Comparison of ENCODE assay signal across 8 mouse cellular contexts in the genomic region with DNA sequence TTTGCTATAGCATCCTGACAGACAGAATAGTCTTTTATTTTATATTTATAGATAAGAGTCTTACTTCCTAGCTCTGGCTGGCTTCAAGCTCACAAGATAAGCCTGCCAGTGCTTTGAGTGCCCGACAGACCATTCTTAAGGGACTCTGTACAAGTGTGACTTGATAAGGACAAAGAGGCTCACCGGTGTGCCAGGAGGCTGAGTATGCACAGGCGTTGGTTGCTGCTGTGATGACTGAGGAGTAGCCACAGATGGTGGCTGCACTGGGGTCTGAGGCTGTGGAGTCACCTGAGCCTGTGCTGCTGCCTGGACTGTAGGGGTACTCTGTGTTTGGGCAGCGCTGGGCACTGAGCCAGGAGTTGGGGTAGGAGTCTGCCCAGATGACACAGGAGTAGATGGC. TPM values are rescaled to one million over a fixed set of nuclear protein-coding genes. Genes with fewer than 3 reads are reported as not detected.
DNase-seq lines count a peak whose midpoint lies in the region; ATAC-seq lines count a peak whose summit lies in the region.

No protein-coding gene starts in this region.

- no peaks in the 10 kb centered on the region for H3K9me3 ChIP-seq in kidney, embryonic 15.5 days (replicated peaks)
- H3K9me3 ChIP-seq in liver, embryonic 13.5 days (replicated peaks), result no peaks in the 10 kb centered on the region

- H3K27me3 ChIP-seq in kidney, embryonic 15.5 days, result no peaks in the 10 kb centered on the region
- no peaks in the 10 kb centered on the region for H3K27me3 ChIP-seq in liver, embryonic 13.5 days

- peaks cover 94% of the 10 kb centered on the region for H3K36me3 ChIP-seq in kidney, embryonic 15.5 days
- peaks cover 84% of the 10 kb centered on the region for H3K36me3 ChIP-seq in liver, embryonic 13.5 days

- no peak overlapping the region for H3K4me3 ChIP-seq in kidney, embryonic 15.5 days (replicated peaks)
- H3K4me3 ChIP-seq in liver, embryonic 13.5 days (replicated peaks), result no peak overlapping the region

- H3K4me1 ChIP-seq in kidney, embryonic 15.5 days, result no peaks in the 10 kb centered on the region
- H3K4me1 ChIP-seq in liver, embryonic 13.5 days (replicated peaks), result peaks cover 6% of the 10 kb centered on the region

- ATAC-seq in kidney, embryonic 15.5 days (replicated peaks; ENCODE audit: low FRiP score), result 0 out of 2 replicates have a peak, but pooled peaks have one; percentile 18
- peak; percentile 88 for ATAC-seq in liver, embryonic 13.5 days (ENCODE audit: low read depth)

- DNase-seq in cerebellum, postnatal 14 days, result peak; percentile 19 to 24
- no peak for DNase-seq in cerebellum, adult 9-10 months
- DNase-seq in kidney, adult 8-10 months, result no peak
- DNase-seq in c-Kit-positive CD71-positive TER-119-positive erythroid progenitor cells, embryonic 14.5 days (ENCODE audit: low spot score), result peak; percentile 20
- DNase-seq in liver, embryonic 13.5 days, result peak; percentile 15
- DNase-seq in Muller cell, postnatal 12 days (ENCODE audit: inconsistent ontology term), result no peak
- no peak for DNase-seq in thymus, postnatal 25 days

- H3K9ac ChIP-seq in kidney, embryonic 15.5 days, result no peak overlapping the region
- no peak overlapping the region for H3K9ac ChIP-seq in liver, embryonic 13.5 days

- WGBS in kidney, embryonic 15.5 days, result 90% methylated on average over 4 of the region's 4 CpGs
- 34% methylated on average over 4 of the region's 4 CpGs for WGBS in liver, embryonic 13.5 days (ENCODE audit: insufficient replicate concordance)

- no peak overlapping the region for H3K4me2 ChIP-seq in kidney, embryonic 15.5 days
- H3K4me2 ChIP-seq in liver, embryonic 13.5 days, result no peak overlapping the region

- no peak overlapping the region for H3K27ac ChIP-seq in kidney, embryonic 15.5 days
- H3K27ac ChIP-seq in liver, embryonic 13.5 days, result peak overlapping the region; percentile 39; the same call in 1 of the 2 replicates

RNA-seq across cellular contexts. Expression of gene Trap1, which starts 39.4 kb away (rescaled TPM):
- 105 and 110 TPM in 2 replicates for polyA plus RNA-seq in kidney, embryonic 15.5 days (2015; fragmentation: Nextera tagmentation; extraction: Ambion mirVana)
- 85.0 and 97.2 TPM in 2 replicates for polyA plus RNA-seq in liver, embryonic 13.5 days (2015; fragmentation: Nextera tagmentation; extraction: Ambion mirVana)

Comparison
In these comparisons a context has a peak if more than half of its experiments do, and no peak if none do; other contexts are left out.
1. DNase-seq: peak in cerebellum, postnatal 14 days (2 of 2), c-Kit-positive CD71-positive TER-119-positive erythroid progenitor cells, embryonic 14.5 days (single experiment) and liver, embryonic 13.5 days (single experiment); none in cerebellum, adult 9-10 months (single experiment), kidney, adult 8-10 months (0 of 2), Muller cell, postnatal 12 days (single experiment) and thymus, postnatal 25 days (single experiment).